Mouse (Mus musculus) kidney, postnatal 14 days (tissue): ENCODE data around the gene Dhx32.
A peak's percentile ranks its signal among the peaks of the same experiment; 100 is the strongest.

Experiments
- DNase-seq: peaks from one replicate; pipeline ENCODE4 v3.0.0; 2022; ENCODE audit warnings: mixed read lengths

The Dhx32 gene

GRCm38 (mm10) chr7:133782717-133783435, at the start of gene Dhx32:
TSS of gene Dhx32 (minus strand) at chr7:133782726.
- peak; percentile 68 for DNase-seq

DNA sequence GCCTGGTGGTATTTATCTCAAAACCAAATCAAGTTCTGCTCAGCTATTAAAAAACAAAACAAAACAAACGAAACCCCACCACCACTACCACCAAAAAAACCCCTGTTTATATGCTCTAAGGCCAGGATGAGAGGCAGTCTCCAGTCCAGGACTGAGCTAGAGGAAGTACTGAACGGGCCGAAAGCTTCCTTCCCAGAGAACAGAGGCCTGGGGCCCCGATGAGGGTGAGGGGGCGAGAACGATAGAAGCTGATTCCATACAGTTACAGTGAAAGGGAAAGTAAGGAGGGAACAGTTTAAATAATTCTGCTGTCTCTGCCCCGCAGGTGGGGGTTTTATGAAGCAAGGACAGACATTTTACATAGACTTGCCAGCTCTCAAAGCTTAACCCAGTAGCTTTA, 47.1 kb upstream of the Dhx32 start:
- DNase-seq, result no peak

DNA sequence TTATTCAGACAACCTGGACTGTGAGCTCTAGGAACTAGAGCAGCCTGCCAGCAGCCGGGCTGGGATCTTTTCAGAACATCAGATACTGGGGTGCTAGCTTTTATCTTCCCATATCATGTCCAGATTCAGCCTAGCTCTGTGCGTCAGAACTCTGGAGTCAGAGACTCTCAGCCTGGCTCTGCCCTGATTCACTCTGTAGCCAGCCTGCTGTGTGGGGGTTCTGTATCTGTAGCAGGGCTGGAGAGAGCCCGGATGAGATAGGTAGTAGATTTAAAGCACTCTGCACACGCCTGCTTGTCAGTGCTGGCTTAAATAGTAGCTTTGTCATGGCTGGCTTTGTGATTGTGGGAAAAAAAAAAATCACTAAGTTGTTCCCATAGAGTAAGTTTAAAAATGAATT, 46.0 kb upstream of the Dhx32 start:
- no peak for DNase-seq

DNA sequence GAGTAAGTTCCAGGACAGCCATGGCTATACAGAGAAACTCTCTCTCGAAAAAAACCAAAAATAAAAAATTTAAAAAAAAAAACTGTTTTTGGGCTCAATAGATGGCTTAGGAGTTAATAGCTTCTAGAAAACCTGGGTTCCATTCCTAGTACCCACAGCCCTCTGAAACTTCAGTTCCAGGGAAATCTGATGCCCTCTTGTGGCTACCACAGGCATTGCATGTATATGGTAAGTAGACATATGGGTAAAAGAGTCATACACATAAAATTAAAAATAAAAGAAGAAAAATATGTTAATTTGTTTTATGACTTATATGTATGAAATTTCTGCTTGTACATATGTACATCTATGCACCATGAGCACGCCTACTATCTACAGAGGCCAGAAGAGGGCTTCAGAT, 42.1 kb upstream of the Dhx32 start:
- DNase-seq, result peak; percentile 6

GRCm38 (mm10) chr7:133823751-133824150, 41.2 kb upstream of the Dhx32 start:
- DNase-seq, result no peak

DNA sequence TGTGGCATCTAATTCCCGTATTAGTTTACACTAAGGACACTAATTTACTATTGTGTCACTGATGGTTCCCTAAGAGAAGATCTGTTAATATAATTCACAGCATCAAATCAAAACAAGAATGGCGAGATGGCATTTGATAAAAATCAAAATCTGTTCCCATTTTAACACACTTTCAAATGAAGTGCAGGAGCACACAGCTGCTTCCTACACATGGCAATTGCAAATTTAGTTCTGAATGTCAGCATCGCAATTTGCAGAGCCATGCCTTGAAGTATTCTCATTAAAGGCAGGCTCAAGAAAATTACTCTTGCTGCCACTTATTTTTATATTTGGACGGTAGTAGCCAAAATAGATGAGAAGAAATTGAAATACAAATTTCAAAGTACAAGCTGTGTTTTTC, 30.8 kb upstream of the Dhx32 start:
- DNase-seq, result no peak

DNA sequence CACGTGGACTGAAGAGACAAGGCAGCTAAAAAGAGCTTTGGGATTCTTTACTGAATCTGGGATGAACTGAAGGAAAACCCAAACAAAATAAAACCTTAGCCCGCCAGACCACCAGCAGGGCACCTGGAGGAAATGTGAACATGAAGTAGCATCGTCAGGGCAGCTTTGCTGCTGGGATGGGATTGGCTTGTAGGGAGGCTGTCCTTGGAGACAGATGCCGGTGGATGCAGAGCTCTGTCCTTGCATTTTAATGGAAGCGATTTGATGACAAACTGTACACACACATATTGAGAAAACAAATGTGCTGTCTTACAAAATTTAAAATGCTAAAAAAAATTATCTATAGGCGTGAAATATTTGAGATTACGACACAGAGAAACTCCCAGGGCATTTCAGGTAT, 30.4 kb upstream of the Dhx32 start:
- DNase-seq, result no peak

DNA sequence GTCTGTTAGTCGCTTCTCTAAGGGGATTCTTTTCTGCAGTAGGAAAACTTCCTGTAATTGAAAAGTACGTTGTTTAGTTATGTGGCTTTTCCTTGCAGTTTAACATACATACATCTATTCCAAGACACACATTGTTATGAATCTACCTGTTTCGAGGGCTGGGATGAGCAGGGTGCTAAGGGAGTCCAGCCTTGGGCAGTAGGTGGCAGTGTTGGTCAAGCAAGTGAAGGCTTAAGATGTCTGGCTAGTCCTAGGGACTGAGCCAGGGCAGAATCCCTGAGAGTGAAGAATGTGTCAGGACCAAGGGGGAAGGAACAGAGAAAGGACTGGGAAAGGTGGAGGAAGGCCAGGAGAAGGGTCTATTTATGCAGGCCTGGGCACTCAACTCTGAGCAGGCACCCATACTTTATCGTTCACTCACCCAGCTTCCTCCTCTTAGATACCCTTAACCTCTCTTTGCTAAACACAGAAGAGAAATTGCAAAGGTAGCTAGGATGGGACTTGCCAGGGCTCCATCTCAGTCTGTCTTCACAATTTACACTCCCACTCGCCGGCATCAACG, 23.2 kb upstream of the Dhx32 start:
- DNase-seq, result peak; percentile 76

- peak; percentile 45 for DNase-seq
Measured at GRCm38 (mm10) chr7:133801823-133802222, 19.3 kb upstream of the Dhx32 start.

DNA sequence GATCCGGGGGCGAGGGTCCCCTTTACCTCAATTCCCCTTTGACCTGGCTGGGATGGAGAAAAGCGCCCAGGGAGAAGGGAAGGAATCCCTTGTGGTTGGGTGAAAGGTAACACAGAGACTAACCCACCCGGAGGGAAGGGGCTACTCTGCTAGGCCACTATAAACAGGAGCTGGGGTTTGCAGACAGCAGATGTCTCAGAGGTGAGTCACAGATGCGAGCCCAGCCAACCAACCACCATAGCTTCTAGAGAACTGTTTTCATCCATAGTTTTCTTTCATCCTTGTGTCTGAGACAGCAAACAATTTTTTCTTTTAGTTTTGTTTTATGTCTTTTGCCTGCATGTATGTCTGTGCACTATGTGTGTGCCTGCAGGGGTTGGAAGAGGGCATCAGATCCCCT, 17.4 kb upstream of the Dhx32 start:
- DNase-seq, result no peak

- DNase-seq, result peak; percentile 35
Measured at GRCm38 (mm10) chr7:133794720-133795119, 12.2 kb upstream of the Dhx32 start.

DNA sequence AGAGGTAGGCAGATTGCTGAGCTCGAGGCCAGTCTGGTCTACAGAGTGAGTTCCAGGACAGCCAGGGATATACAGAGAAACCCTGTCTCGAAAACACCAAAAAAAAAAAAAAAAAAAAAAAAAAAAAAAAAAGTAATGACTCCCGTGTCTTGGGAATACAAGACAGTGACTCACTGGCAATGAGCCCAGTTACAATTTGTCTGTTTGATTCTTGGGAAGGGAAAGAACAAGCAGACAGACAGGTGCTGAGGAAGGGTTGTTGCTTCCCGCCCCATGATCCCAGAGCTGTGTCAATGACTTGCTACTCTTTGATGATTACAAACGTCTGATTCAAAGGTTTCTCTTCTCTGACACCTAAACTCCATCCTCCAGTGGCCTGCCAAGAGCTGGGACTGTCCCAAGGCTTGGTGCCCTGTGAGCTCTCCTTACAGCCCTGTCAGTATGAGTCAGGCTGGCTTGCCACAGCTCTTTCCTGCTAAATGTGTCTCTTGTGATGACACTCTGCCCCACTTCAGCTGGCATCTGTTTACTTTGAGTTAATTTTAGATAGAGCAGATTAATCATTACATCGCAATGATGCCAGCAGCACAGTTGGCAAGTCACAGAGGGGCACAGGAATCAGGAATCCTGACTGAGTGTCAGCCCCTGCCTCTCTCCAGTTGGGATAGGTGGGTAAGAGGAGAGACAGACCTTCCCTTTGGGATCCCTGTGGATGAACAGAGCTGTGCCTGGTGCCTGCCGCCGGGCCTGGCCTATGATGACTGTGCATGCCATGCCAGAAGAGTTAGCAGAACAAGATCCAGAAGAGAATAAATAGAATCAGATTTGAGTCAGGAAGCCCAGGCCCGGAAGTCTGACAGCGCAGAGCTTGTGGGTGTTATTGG, 11.0 kb upstream of the Dhx32 start:
- peak; percentile 77 for DNase-seq

GRCm38 (mm10) chr7:133792771-133793170, 10.2 kb upstream of the Dhx32 start:
- DNase-seq, result no peak

DNA sequence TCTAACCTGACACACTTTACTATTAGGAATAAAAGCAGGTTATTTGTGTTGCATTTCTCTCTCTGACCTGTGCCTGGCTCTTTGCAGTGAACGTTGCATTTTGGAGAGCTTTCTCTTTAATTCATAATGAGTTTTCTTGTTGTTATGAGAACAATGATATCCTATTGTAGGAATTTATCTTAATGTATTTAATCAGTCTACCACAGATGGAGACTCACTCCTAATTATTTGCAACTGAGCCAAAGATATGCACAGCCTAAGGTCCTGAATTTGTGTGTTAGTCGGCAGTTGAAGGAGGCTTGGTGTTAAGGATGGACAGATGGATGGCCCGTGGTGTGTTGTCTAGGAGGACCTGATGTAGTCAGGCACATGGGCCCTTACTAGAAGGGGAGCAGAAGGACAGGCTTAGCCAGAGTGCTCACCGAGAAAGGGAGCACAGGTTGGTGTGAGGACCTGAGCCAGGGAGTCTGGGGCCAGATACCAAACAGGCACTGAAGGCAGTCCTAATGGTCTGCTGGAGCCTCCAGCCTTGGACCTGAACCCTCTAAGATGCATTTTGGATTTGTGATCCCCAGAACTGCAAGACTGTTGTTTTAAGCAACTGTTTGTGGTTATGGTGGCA, 8.2 kb upstream of the Dhx32 start:
- DNase-seq, result no peak

- no peak for DNase-seq
Measured at GRCm38 (mm10) chr7:133790171-133790570, 7.6 kb upstream of the Dhx32 start.

- no peak for DNase-seq
Measured at GRCm38 (mm10) chr7:133788147-133788546, 5.6 kb upstream of the Dhx32 start.

- no peak for DNase-seq
Measured at GRCm38 (mm10) chr7:133787571-133787970, 5.0 kb upstream of the Dhx32 start.

DNA sequence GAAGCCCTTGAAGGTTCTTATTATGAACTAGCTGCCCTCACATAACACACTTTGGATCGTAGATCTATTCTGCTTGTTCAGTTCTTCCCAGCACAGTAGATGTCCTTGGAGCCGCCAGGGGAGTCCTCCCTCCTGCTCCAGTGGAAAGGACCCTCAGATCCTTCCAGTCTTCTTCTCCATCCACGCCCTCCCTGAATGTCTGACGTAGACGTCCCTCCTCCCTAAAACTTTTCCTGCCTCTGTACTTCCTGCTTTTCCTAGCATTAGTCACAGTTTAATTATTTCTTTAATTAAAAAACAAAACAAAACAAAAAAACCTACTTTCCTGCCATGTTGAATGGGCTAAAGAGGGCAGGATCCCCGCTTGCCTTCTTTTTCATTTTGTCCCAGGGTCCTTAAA, 535 bp downstream of the Dhx32 start:
- no peak for DNase-seq

GRCm38 (mm10) chr7:133781583-133781982, 943 bp downstream of the Dhx32 start:
- DNase-seq, result no peak

- peak; percentile 92 for DNase-seq
Measured at GRCm38 (mm10) chr7:133776626-133776996, 5.9 kb downstream of the Dhx32 start, which contains the start of gene Fank1. TSS of gene Fank1 (plus strand) at chr7:133776861.

GRCm38 (mm10) chr7:133775796-133776625, 6.5 kb downstream of the Dhx32 start:
- DNase-seq, result peak; percentile 67

GRCm38 (mm10) chr7:133775179-133775578, 7.3 kb downstream of the Dhx32 start:
- no peak for DNase-seq
